ENCODE assay signal across 27 mouse cellular contexts in the genomic region with DNA sequence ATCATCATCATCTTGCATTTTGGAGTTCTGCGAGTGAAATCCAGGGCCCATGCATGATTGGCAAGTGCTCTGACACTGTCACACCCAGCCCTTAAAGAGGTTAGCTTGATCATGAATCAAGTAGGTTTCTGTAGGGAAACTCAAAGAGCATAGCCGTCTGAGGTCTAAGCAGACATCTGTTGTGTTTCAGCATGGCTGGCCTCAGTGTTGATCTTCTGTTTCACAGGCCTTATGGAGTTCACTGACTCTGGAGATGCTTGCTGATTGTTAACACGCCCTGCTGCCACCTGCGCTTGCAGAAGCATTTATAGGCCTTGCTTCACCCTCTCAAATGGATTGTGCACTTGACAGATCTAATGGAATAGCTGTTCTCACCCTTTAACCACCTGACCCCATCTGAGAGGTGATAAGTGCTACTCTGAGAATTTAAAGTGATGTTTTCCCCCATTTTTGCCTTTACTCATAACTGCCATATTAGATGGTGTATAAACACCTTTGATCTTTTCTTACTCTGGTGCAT.
DNase-seq lines count a peak whose midpoint lies in the region; ATAC-seq lines count a peak whose summit lies in the region.
"Had no signal": no experiment of that assay in that cellular context is flagged by ENCODE, and none has a peak within 500 bp of the region (broad histone marks: within the 10 kb centered on the region; RNA-seq: fewer than 3 reads in every experiment).

No protein-coding gene starts in this region.

- intact Hi-C loops in heart, postnatal 25 days (cut with DNase I), result no loop called here

- DNase-seq in forebrain, embryonic 11.5 days (ENCODE audit: low spot score), result no peak
- no peak for DNase-seq in midbrain, embryonic 14.5 days
- DNase-seq in embryonic facial prominence, embryonic 10.5 days (ENCODE audit: low spot score), result peak; percentile 8
- DNase-seq in retina, embryonic 14.5 days (ENCODE audit: low spot score), result peak; percentile 17
- DNase-seq in frontal cortex, postnatal 10 days (ENCODE audit: low spot score in 2 of 2), result no peak
- no peak for DNase-seq in heart, postnatal 25 days (ENCODE audit: low spot score)
- DNase-seq: adrenal gland, adult 2 months; adrenal gland, postnatal 14 days; cerebellum, adult 11-12 months; cerebellum, adult 8-10 months; cerebellum, postnatal 25 days; gastrocnemius, postnatal 25 days; heart, adult 18-20 months; heart, postnatal 10 days; heart, postnatal 4 days had no signal

- H3K4me3 ChIP-seq in forebrain, embryonic 12.5 days (replicated peaks), result no peak overlapping the region
- no peak overlapping the region for H3K4me3 ChIP-seq in forebrain, embryonic 11.5 days (ENCODE audit: low read depth, low read length)
- H3K4me3 ChIP-seq in midbrain, embryonic 15.5 days, result no peak overlapping the region
- H3K4me3 ChIP-seq in midbrain, embryonic 14.5 days (replicated peaks; ENCODE audit: low read depth, low read length), result no peak overlapping the region
- no peak overlapping the region for H3K4me3 ChIP-seq in embryonic facial prominence, embryonic 10.5 days
- H3K4me3 ChIP-seq: embryonic facial prominence, embryonic 12.5 days; embryonic facial prominence, embryonic 15.5 days; forebrain, embryonic 13.5 days; heart, embryonic 12.5 days; heart, embryonic 15.5 days; hindbrain, embryonic 12.5 days; hindbrain, embryonic 15.5 days; intestine, embryonic 15.5 days had no signal

- H3K4me1 ChIP-seq in forebrain, embryonic 12.5 days, result no peaks in the 10 kb centered on the region
- H3K4me1 ChIP-seq in forebrain, embryonic 11.5 days (replicated peaks; ENCODE audit: control insufficient read depth, insufficient read depth, low read length), result no peaks in the 10 kb centered on the region
- H3K4me1 ChIP-seq in midbrain, embryonic 15.5 days, result no peaks in the 10 kb centered on the region
- H3K4me1 ChIP-seq in midbrain, embryonic 14.5 days (ENCODE audit: control insufficient read depth, insufficient read depth, low read length), result no peaks in the 10 kb centered on the region
- no peaks in the 10 kb centered on the region for H3K4me1 ChIP-seq in embryonic facial prominence, embryonic 10.5 days
- H3K4me1 ChIP-seq: embryonic facial prominence, embryonic 12.5 days; embryonic facial prominence, embryonic 15.5 days; forebrain, embryonic 13.5 days; heart, embryonic 12.5 days; heart, embryonic 15.5 days; hindbrain, embryonic 12.5 days; hindbrain, embryonic 15.5 days; intestine, embryonic 15.5 days had no signal

- H3K36me3 ChIP-seq in forebrain, embryonic 12.5 days (replicated peaks), result no peaks in the 10 kb centered on the region
- H3K36me3 ChIP-seq in forebrain, embryonic 11.5 days (ENCODE audit: control insufficient read depth, insufficient read depth, low read length), result no peaks in the 10 kb centered on the region
- H3K36me3 ChIP-seq in midbrain, embryonic 15.5 days (replicated peaks), result no peaks in the 10 kb centered on the region
- H3K36me3 ChIP-seq in midbrain, embryonic 14.5 days (ENCODE audit: control insufficient read depth, insufficient read depth, low read length), result no peaks in the 10 kb centered on the region
- no peaks in the 10 kb centered on the region for H3K36me3 ChIP-seq in embryonic facial prominence, embryonic 10.5 days (replicated peaks)
- H3K36me3 ChIP-seq: embryonic facial prominence, embryonic 12.5 days; embryonic facial prominence, embryonic 15.5 days; heart, embryonic 12.5 days; heart, embryonic 15.5 days; hindbrain, embryonic 12.5 days; hindbrain, embryonic 15.5 days; intestine, embryonic 15.5 days had no signal

- no peak overlapping the region for H3K27ac ChIP-seq in forebrain, embryonic 12.5 days
- H3K27ac ChIP-seq in forebrain, embryonic 11.5 days (ENCODE audit: low read depth, low read length), result no peak overlapping the region
- no peak overlapping the region for H3K27ac ChIP-seq in midbrain, embryonic 15.5 days
- H3K27ac ChIP-seq in midbrain, embryonic 14.5 days (replicated peaks; ENCODE audit: low read depth, low read length), result no peak overlapping the region
- H3K27ac ChIP-seq in embryonic facial prominence, embryonic 10.5 days (replicated peaks), result no peak overlapping the region
- H3K27ac ChIP-seq: embryonic facial prominence, embryonic 12.5 days; embryonic facial prominence, embryonic 15.5 days; forebrain, embryonic 13.5 days; heart, embryonic 15.5 days; hindbrain, embryonic 12.5 days; hindbrain, embryonic 15.5 days; intestine, embryonic 15.5 days had no signal

- peak; percentile 67; the same call in 1 of the 2 replicates for ATAC-seq in forebrain, embryonic 12.5 days (ENCODE audit: low FRiP score)
- no peak for ATAC-seq in forebrain, embryonic 11.5 days (replicated peaks; ENCODE audit: low FRiP score)
- ATAC-seq in midbrain, embryonic 15.5 days (replicated peaks), result 0 out of 2 replicates have a peak, but pooled peaks have one; percentile 58
- ATAC-seq in midbrain, embryonic 14.5 days (ENCODE audit: low FRiP score, low TSS enrichment), result no peak
- ATAC-seq: CD4-positive, CD25-positive, alpha-beta regulatory T cell, adult 4 months; forebrain, embryonic 13.5 days; forebrain, embryonic 16.5 days; intestine, embryonic 15.5 days had no signal

- H3K4me2 ChIP-seq in forebrain, embryonic 12.5 days, result no peak overlapping the region
- H3K4me2 ChIP-seq in forebrain, embryonic 11.5 days (ENCODE audit: low read depth, low read length, severe bottlenecking), result no peak overlapping the region
- no peak overlapping the region for H3K4me2 ChIP-seq in midbrain, embryonic 15.5 days
- H3K4me2 ChIP-seq in midbrain, embryonic 14.5 days (ENCODE audit: low read length), result no peak overlapping the region
- H3K4me2 ChIP-seq: embryonic facial prominence, embryonic 12.5 days; embryonic facial prominence, embryonic 15.5 days; forebrain, embryonic 13.5 days; heart, embryonic 12.5 days; heart, embryonic 15.5 days; hindbrain, embryonic 12.5 days; hindbrain, embryonic 15.5 days; intestine, embryonic 15.5 days had no signal

- H3K27me3 ChIP-seq in forebrain, embryonic 12.5 days, result no peaks in the 10 kb centered on the region
- H3K27me3 ChIP-seq in forebrain, embryonic 11.5 days (ENCODE audit: control insufficient read depth, insufficient read depth, low read length), result no peaks in the 10 kb centered on the region
- H3K27me3 ChIP-seq in midbrain, embryonic 15.5 days (replicated peaks), result no peaks in the 10 kb centered on the region
- no peaks in the 10 kb centered on the region for H3K27me3 ChIP-seq in midbrain, embryonic 14.5 days (ENCODE audit: control insufficient read depth, insufficient read depth, low read length)
- no peaks in the 10 kb centered on the region for H3K27me3 ChIP-seq in embryonic facial prominence, embryonic 10.5 days (replicated peaks; ENCODE audit: low read depth, poor library complexity, severe bottlenecking)
- H3K27me3 ChIP-seq: embryonic facial prominence, embryonic 12.5 days; embryonic facial prominence, embryonic 15.5 days; forebrain, embryonic 13.5 days; heart, embryonic 12.5 days; heart, embryonic 15.5 days; hindbrain, embryonic 12.5 days; hindbrain, embryonic 15.5 days; intestine, embryonic 15.5 days had no signal

- no peak overlapping the region for H3K9ac ChIP-seq in forebrain, embryonic 12.5 days
- no peak overlapping the region for H3K9ac ChIP-seq in forebrain, embryonic 11.5 days (ENCODE audit: low read length)
- H3K9ac ChIP-seq in midbrain, embryonic 15.5 days, result no peak overlapping the region
- no peak overlapping the region for H3K9ac ChIP-seq in midbrain, embryonic 14.5 days (replicated peaks; ENCODE audit: low read length)
- H3K9ac ChIP-seq: embryonic facial prominence, embryonic 12.5 days; embryonic facial prominence, embryonic 15.5 days; forebrain, embryonic 13.5 days; heart, embryonic 12.5 days; heart, embryonic 15.5 days; hindbrain, embryonic 12.5 days; hindbrain, embryonic 15.5 days; intestine, embryonic 15.5 days had no signal

- H3K9me3 ChIP-seq in forebrain, embryonic 12.5 days, result no peaks in the 10 kb centered on the region
- no peaks in the 10 kb centered on the region for H3K9me3 ChIP-seq in forebrain, embryonic 11.5 days (ENCODE audit: control insufficient read depth, low read length)
- H3K9me3 ChIP-seq in midbrain, embryonic 15.5 days, result no peaks in the 10 kb centered on the region
- H3K9me3 ChIP-seq in midbrain, embryonic 14.5 days (ENCODE audit: control insufficient read depth, low read length), result no peaks in the 10 kb centered on the region
- H3K9me3 ChIP-seq in embryonic facial prominence, embryonic 10.5 days, result no peaks in the 10 kb centered on the region
- H3K9me3 ChIP-seq: embryonic facial prominence, embryonic 12.5 days; embryonic facial prominence, embryonic 15.5 days; forebrain, embryonic 13.5 days; heart, embryonic 12.5 days; heart, embryonic 15.5 days; hindbrain, embryonic 12.5 days; hindbrain, embryonic 15.5 days; intestine, embryonic 15.5 days had no signal

- WGBS in forebrain, embryonic 12.5 days, result 80% methylated on average over 4 of the region's 4 CpGs
- WGBS in forebrain, embryonic 11.5 days, result 77% methylated on average over 4 of the region's 4 CpGs
- WGBS in midbrain, embryonic 15.5 days, result 76% methylated on average over 4 of the region's 4 CpGs
- 75% methylated on average over 4 of the region's 4 CpGs for WGBS in midbrain, embryonic 14.5 days
- WGBS in embryonic facial prominence, embryonic 10.5 days, result 84% methylated on average over 4 of the region's 4 CpGs

Comparison
In these comparisons a context has a peak if more than half of its experiments do, and no peak if none do; other contexts are left out.
1. ATAC-seq: peak in forebrain, embryonic 12.5 days (single experiment) and midbrain, embryonic 15.5 days (single experiment); none in forebrain, embryonic 11.5 days (single experiment) and midbrain, embryonic 14.5 days (single experiment).
2. DNase-seq: peak in embryonic facial prominence, embryonic 10.5 days (single experiment) and retina, embryonic 14.5 days (single experiment); none in forebrain, embryonic 11.5 days (single experiment), midbrain, embryonic 14.5 days (single experiment), frontal cortex, postnatal 10 days (0 of 2) and heart, postnatal 25 days (single experiment).